Mouse (Mus musculus) right cerebral cortex, postnatal 36 days (tissue): ENCODE data around the gene Mthfd1l.

ENCODE experiments used
- DNase-seq, 2 experiments: peaks; one replicate each; pipeline ENCODE4 v3.0.0; 2022; ENCODE audit warnings: low spot score in 2 of 2, mixed read lengths in 1 of 2

Gene Mthfd1l

DNA sequence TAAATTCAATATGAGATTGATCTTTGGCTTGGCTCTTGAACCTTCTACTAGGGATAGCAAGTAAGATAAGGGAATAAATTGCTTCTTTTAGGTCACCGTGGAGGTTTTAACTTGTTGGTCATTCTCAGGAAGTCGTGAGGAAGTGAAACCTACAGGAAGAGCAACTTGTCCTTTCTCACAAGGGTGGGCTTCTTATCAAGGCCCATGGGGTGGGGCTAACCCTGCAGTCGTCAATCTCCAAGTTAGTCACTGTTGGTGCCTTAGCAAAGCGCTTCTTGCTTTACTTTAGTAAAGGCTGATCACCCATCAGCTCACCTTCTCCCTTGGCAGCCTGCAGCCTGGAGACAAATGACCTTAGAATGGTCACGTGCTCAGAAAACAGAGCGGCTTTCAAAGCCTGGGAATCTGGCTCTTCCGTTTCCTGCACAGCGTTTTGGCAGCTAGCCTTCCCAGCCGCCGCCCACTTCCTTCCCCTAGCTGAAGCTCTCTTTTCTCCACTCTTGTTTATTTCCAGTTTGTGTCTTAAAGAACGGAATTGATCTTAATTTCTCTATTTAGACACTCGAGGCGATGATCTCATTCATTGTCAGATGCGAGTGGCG, 106.8 kb downstream of the Mthfd1l start:
- DNase-seq: peak; percentile 62 to 66

DNA sequence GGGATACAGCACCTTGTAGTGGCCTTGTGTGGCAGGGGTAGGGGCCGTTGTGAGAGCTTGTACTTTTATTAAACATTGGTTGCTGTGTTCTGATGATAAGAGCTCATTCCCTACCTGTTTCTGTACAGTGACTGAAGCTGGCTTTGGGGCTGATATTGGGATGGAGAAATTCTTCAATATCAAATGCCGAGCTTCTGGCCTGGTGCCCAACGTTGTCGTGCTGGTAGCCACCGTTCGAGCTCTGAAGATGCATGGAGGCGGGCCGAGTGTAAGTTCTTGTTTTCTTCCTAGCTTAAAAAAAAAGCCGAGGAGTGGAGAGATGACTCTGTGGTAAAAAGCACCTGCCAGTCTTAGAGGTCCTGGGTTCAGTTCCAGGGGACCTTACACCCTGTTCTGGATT, 110.7 kb downstream of the Mthfd1l start:
- DNase-seq: no peak

DNA sequence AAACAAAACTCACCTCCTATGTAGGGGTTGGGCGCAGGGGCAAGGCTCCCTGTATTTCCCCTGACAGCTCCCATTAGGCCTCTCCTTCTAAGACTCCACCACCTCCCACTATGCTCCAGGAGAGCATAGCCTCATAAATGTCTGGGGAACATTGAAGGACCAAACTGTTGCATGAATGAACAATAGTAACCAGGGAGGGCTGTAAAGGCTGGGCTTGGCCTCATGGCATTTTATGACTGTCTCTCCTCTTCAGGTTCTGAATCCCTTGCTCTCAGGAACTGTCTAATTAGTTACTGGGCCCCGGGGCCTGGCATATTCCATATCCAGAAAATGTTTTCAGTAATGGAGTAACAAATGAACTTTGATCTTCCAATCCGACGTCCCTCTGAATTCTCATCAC, 112.0 kb downstream of the Mthfd1l start:
- DNase-seq: no peak

- no peak for DNase-seq
Measured at GRCm38 (mm10) chr10:4085363-4086141, 112.6 kb downstream of the Mthfd1l start.

DNA sequence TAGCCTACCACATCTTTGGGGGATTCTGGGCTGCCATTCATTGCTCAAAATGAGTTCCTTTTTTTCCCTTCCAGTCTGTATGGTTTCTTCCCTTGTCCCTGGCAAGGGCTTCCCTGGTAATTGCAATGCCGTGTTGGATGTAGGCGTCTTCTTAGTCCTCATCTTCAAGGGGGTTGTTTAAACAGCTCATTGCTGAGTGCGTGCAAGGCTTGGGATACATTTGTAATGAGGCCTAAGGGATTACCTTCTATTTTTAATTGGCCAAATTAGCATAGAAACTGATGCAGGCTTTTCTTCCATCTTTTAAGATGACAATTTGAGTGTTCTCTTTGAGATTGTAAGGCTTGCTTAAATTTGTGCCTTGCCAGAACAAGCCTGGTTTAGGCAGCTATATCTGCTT, 114.6 kb downstream of the Mthfd1l start:
- no peak for DNase-seq

DNA sequence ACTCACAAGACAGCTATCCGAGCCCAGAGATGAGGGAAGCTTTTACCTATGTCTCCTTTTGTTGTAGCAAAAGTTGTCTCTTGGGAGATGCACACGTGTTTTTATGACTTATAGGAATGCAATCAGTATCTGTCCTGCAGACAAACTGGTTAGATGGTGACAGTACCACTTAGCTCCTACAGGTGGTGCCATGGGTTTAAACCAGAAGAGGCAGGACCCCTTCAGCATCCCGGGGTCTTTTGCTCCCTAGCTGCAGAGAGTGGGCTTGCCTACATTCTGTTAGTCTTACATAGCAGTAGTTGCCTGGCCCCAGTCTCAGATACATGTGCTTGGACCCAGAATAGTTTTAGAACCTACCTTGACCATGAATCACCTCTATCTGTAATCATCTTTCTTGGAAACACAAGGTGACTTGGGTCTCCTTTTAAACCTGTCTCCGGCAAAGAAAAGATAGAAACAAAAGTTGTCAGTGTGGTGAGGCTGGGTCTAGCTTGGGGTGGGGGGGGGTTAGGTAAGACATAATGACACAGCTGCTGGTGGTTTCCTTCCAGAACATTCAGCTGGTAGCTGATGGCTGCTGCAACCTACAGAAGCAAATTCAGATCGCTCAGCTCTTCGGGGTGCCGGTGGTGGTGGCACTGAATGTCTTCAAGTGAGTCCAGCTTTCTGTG, 116.0 kb downstream of the Mthfd1l start:
- DNase-seq: no peak

DNA sequence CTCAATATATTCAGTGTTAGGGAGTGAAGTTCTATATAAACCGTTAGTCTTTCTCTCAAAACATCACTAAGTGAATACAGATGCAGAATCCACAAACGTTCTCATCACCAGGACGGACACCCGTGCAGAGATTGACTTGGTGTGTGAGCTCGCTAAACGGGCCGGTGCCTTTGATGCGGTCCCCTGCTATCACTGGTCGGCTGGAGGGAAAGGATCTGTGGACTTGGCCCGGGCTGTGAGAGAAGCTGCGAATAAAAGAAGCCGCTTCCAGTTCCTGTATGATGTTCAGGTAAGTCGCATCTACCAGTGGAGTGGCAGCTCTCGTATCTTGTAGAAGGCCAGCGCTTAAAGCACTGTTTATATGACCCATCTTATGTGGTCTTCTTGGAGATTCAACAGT, 117.0 kb downstream of the Mthfd1l start:
- no peak for DNase-seq

- no peak for DNase-seq
Measured at GRCm38 (mm10) chr10:4092990-4093389, 120.1 kb downstream of the Mthfd1l start.

DNA sequence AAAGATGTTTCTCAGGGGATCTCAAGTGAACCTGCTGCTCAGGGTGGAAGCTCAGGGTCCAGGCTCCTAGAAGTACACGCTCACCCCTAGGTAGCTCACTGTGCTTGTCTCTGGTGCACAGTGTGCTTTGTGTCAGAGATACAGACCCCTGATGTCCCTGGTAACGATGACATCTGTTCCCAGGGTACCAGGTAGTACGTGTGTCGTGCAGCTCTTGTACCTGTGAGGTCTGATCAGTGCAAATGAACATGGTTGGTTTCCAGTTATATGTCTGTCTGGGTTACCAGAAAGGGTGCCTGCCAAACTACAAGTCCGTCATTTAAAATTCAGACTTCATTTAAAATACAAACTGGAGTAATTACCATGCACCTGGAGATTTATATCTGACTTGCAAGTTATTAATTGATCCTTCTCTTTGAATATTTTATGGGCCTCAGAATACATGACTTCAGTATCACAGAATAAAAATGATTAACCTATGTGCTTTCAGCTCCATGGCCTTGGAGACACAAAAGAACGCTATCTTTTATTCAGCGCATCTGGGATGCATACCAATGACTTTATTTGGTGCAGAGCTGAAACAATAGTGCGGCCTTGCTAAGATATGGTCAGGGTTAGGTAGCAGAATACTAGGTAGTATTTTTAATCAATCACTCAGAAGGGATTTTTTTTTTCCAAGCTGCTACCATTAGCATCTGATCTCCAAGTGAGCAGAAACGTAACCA, 121.3 kb downstream of the Mthfd1l start:
- DNase-seq: no peak

DNA sequence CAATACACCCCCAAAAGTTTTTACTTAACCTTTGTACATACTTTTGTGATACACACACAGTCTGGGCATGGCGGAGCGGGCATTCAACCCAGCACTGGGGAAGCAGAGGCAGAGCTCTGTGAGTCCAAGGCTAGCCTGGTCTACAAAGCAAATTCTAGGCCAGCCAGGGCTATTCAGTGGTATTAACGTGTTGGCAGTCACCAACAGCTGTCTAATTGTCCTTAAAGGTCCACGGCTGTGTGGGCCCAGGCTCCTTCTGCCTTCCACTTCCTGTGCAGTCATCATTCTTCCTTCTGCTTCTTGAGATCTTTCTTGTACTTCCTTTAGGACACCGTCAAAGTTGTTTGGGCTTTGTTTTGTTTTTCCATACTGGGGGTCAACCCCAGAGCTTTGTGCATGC, 123.2 kb downstream of the Mthfd1l start:
- DNase-seq: no peak

- DNase-seq: no peak
Measured at GRCm38 (mm10) chr10:4100007-4100406, 127.1 kb downstream of the Mthfd1l start.

GRCm38 (mm10) chr10:4105676-4106528, 133.0 kb downstream of the Mthfd1l start:
- no peak for DNase-seq

DNA sequence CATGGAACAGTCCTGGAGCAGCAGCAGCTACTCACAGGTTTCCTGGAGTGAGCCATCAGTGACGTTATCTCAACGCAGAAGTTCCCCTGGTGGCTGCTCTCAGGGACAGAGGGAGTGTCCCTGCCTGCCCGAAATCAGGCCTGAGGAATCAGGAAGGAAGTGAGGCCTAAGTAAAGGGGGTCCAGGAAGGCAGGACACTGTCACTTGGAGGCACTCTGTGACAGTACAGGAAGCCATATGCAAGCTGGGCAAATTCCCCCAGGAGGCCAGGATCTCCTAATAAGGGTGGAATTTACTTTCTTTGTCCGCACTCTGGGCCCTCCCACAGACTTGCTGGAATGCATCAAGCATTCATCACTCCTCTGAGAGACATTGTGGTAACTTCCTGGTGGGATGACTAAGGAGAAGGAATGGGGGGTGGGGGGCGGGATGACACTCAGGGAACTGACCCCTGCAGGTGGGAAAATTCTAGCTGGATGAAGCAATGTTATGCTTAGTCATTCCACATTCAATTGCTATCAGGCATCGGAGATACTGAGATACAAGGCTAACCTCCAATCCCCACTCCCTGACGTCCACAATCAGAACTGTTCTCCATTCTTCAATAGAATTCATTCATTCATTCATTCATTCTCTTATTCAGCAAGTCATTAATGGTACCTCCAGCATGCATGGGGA, 134.9 kb downstream of the Mthfd1l start:
- DNase-seq: no peak

- DNase-seq: no peak
Measured at GRCm38 (mm10) chr10:4108462-4108861, 135.5 kb downstream of the Mthfd1l start.

- DNase-seq: no peak
Measured at GRCm38 (mm10) chr10:4111095-4111794, 138.3 kb downstream of the Mthfd1l start.

GRCm38 (mm10) chr10:4111795-4112139, 138.8 kb downstream of the Mthfd1l start:
- no peak for DNase-seq

DNA sequence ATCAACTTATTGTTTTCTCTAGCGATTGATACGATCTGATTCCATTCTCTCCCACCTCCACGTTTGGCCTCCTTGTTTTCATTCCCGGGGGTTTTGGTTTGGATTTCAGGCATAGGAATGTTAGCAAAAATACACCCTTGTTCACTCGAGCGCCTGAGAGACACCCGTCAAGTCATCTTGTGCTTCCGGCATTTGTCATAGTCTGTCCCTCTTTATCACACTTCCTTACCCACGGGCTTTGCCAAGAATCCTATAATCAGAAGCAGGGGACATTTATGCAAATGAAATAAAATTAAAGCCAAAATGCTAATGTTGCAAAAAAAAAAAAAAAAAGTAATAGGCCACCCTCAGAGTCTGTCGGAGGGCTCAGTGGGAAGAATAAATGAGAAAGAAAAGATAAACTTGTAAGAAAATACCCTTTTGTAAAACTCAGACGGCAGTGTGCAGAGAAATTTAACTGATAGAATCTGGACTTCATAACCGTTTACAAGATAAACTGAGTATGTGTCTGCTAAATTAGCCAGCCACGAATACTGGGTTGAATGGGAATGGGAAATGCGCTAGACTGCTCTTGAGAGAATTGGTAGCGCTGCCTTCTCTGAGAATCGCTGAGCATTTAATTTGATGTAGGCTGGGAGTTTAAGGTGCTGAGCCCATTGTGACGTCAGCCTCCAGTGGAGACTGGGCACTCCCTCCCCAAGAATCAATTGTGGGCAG, 139.9 kb downstream of the Mthfd1l start:
- no peak for DNase-seq

DNA sequence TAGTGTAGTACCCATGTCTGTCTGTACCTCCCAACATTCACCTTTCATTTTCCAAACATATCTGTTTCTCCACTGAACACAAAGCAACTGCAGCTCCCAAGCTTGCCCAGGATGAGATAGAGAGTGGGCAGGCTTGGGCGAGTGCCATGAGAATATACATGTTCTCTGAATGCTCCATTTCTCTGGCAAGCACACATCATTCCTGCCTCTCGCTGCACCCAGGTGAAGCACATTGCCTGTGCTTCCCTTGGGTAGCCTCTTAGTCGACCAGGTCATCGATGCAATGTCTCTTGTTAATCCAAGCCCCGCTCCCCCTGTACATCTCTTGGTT, 140.4 kb downstream of the Mthfd1l start:
- DNase-seq: peak; percentile 31 to 42

GRCm38 (mm10) chr10:4116653-4117052, 143.7 kb downstream of the Mthfd1l start:
- no peak for DNase-seq

DNA sequence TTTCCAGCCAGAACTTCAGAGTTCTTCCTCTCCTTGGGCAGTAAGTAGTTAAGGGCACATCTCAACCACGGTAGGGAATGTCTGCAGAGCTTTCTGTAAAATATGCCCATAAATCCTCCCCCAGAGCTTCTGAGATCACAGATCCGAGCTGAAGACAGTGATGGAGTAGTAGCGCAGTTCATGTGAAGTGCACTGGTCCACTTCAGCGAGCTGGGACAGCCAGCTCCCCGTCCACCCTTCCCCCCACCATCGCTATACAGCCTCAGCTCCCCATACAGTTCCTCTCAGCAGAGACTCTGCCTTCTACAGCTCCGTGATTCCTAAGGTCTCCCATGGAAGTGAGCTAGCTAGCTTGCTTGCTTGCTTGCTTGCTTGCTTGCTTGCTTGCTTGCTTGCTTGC, 144.2 kb downstream of the Mthfd1l start:
- DNase-seq: no peak
